Mouse (Mus musculus) forebrain, embryonic 15.5 days (tissue): Measurements from ENCODE around the gene Ydjc. TPM values are rescaled to one million over a fixed set of nuclear protein-coding genes. Genes with fewer than 3 reads are reported as not detected.

ENCODE experiments used
- ATAC-seq: fragments of 200-750 bp; cut with Nextera tagmentation; replicated peaks from 2 replicates; pipeline ENCODE4 v1.8.0; 2017; ENCODE audit warnings: mild to moderate bottlenecking, moderate TSS enrichment, moderate library complexity
- H3K27ac ChIP-seq: fragments of 300-500 bp; sonication (generic); replicated peaks from 2 replicates; pipeline ENCODE4 v1.5.1; 2015; ENCODE audit warnings: mild to moderate bottlenecking, inconsistent platforms
- H3K27me3 ChIP-seq: fragments of 300-500 bp; sonication (generic); 2 replicates; pipeline ENCODE4 v1.6.1; 2015; ENCODE audit warnings: inconsistent platforms
- H3K36me3 ChIP-seq: fragments of 300-500 bp; sonication (generic); 2 replicates; pipeline ENCODE4 v1.6.1; 2015; ENCODE audit warnings: mild to moderate bottlenecking, inconsistent platforms
- H3K4me1 ChIP-seq: fragments of 300-500 bp; sonication (generic); 2 replicates; pipeline ENCODE4 v1.6.1; 2015; ENCODE audit warnings: inconsistent platforms
- H3K4me2 ChIP-seq: fragments of 300-500 bp; sonication (generic); replicated peaks from 2 replicates; pipeline ENCODE4 v1.6.1; 2015; ENCODE audit warnings: mild to moderate bottlenecking, inconsistent platforms
- H3K4me3 ChIP-seq: fragments of 300-500 bp; sonication (generic); 2 replicates; pipeline ENCODE4 v1.5.1; 2015; ENCODE audit warnings: mild to moderate bottlenecking, inconsistent platforms
- H3K9ac ChIP-seq: fragments of 300-500 bp; sonication (generic); replicated peaks from 2 replicates; pipeline ENCODE4 v1.6.1; 2015; ENCODE audit warnings: mild to moderate bottlenecking, inconsistent platforms
- H3K9me3 ChIP-seq: fragments of 300-500 bp; sonication (generic); 2 replicates; pipeline ENCODE4 v1.6.1; 2016; ENCODE audit warnings: inconsistent platforms
- WGBS: fragments of 180-500 bp; shearing (Covaris S2); methylation state at CpG from one replicate; pipeline ENCODE4 v1.1.7; 2015; ENCODE audit warnings: mixed read lengths; 5-methylcytosine and 5-hydroxymethylcytosine counted together
- polyA plus RNA-seq: library from polyadenylated mRNA; unstranded; fragments of >200 nt; fragmentation: Nextera tagmentation; extraction: Ambion mirVana; gene quantifications from 2 replicates; pipeline ENCODE4 v1.2.1, GENCODE M21; 2015

Gene Ydjc
- polyA plus RNA-seq, 1 experiment from 2014 or later = 26.3 TPM

GRCm38 (mm10) chr16:17167179-17167578 is 22.8 kb downstream of the Ydjc start:
- Histone ChIP-seq H3K4me2 (no peak overlapping the region), H3K27ac (no peak overlapping the region), H3K4me1 (no peaks in the 10 kb centered on the region), H3K9ac (no peak overlapping the region), H3K9me3 (no peaks in the 10 kb centered on the region), H3K4me3 (no peak overlapping the region), H3K27me3 (no peaks in the 10 kb centered on the region), H3K36me3 (peaks cover 37% of the 10 kb centered on the region)
- no peak for ATAC-seq

GRCm38 (mm10) chr16:17168049-17168448 is 23.6 kb downstream of the Ydjc start:
- H3K4me1 ChIP-seq = no peaks in the 10 kb centered on the region
- H3K27ac ChIP-seq = no peak overlapping the region
- WGBS = 93% methylated on average over 5 of the region's 5 CpGs
- H3K9ac ChIP-seq = no peak overlapping the region
- ATAC-seq = no peak
- no peaks in the 10 kb centered on the region for H3K27me3 ChIP-seq
- H3K9me3 ChIP-seq = no peaks in the 10 kb centered on the region
- peaks cover 42% of the 10 kb centered on the region for H3K36me3 ChIP-seq
- H3K4me2 ChIP-seq = no peak overlapping the region
- H3K4me3 ChIP-seq = no peak overlapping the region

DNA sequence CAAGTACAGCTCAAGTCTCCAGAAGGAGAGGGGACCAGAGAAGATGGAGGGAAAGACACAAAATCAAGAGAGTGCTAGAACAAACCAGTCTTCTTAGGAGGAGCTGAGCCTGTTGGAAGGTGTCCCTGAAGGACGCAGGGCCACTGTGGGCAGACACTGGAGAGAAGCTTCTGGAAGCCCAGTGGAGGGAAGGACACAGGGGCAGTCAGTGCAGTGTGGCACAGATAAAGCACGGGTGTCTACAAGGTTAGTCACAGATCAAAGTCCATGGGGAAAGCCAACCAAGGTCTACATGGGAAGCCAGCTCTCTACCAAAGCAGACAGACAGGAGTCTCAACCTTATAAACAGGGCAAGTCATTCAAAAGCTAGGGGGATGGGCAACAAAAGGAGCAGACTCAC is 31.3 kb downstream of the Ydjc start:
- H3K4me1 ChIP-seq = no peaks in the 10 kb centered on the region
- no peak overlapping the region for H3K4me2 ChIP-seq

DNA sequence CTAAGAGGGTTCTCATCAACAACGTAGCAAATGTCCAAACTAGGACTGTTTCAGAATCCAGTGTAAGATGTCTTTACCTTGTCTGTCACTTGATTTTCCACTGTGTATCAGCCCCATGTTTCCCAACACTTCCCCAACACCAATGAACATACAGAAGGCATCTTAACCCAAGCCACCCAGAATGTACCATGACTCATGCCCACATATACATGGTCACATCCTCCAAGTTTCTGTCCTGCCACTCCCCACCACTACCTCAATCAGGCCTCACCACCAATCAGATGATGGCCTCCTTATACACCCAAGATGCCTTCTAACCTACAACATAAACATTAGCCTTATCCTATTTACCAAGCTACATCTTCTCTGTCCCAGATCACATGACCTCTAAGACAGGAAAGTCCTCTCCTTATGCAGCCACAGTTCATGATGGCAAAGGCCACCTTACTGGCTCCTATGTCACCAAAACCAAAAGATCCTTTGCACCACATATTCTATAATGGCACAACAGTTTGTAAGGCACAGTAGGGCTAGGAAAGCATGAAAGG is 33.3 kb downstream of the Ydjc start:
- Histone ChIP-seq H3K27ac (no peak overlapping the region), H3K4me1 (no peaks in the 10 kb centered on the region), H3K4me3 (no peak overlapping the region), H3K27me3 (no peaks in the 10 kb centered on the region), H3K36me3 (peaks cover 11% of the 10 kb centered on the region), H3K4me2 (no peak overlapping the region), H3K9ac (no peak overlapping the region), H3K9me3 (no peaks in the 10 kb centered on the region)
- ATAC-seq = no peak
- 96% methylated on average over 1 of the region's 1 CpGs for WGBS

More for the DNA sequence above, 31.3 kb downstream of the Ydjc start:
- Histone ChIP-seq H3K27ac (no peak overlapping the region), H3K9ac (no peak overlapping the region), H3K4me3 (no peak overlapping the region), H3K27me3 (no peaks in the 10 kb centered on the region), H3K9me3 (no peaks in the 10 kb centered on the region), H3K36me3 (peaks cover 27% of the 10 kb centered on the region)
- WGBS = 89% methylated on average over 2 of the region's 2 CpGs
- no peak for ATAC-seq

DNA sequence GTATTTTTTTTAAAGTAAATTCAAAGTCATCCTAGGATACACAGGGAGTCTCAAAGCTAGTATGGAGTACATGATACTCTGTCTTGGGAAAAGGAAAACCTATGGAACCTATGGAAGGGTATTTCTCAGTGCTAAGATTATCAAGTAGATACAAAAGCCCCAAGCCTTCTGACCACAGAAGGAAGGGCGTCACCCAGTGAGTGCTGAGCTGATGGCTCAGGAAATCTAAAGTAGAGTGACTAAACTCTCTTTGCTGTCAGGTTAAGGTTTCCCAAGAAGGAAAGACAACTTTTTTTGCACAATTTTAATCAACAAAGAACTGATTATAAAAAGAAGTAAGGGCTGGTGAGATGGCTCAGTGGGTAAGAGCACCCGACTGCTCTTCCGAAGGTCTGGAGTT is 35.3 kb downstream of the Ydjc start:
- Histone ChIP-seq H3K27ac (no peak overlapping the region), H3K4me2 (no peak overlapping the region), H3K4me3 (no peak overlapping the region), H3K27me3 (no peaks in the 10 kb centered on the region), H3K9me3 (no peaks in the 10 kb centered on the region), H3K36me3 (0 out of 2 replicates have a peak, but pooled peaks cover under 1% of the 10 kb centered on the region), H3K9ac (no peak overlapping the region), H3K4me1 (no peaks in the 10 kb centered on the region)
- ATAC-seq = no peak
- WGBS = 95% methylated on average over 3 of the region's 3 CpGs

- Histone ChIP-seq H3K4me2 (no peak overlapping the region), H3K4me1 (no peaks in the 10 kb centered on the region), H3K9ac (no peak overlapping the region), H3K36me3 (0 out of 2 replicates have a peak, but pooled peaks cover 3% of the 10 kb centered on the region), H3K4me3 (no peak overlapping the region), H3K27me3 (no peaks in the 10 kb centered on the region), H3K9me3 (no peaks in the 10 kb centered on the region), H3K27ac (no peak overlapping the region)
- ATAC-seq = no peak
- WGBS = 84% methylated on average over 4 of the region's 4 CpGs
Observed at GRCm38 (mm10) chr16:17181382-17181781, 37.0 kb downstream of the Ydjc start.

DNA sequence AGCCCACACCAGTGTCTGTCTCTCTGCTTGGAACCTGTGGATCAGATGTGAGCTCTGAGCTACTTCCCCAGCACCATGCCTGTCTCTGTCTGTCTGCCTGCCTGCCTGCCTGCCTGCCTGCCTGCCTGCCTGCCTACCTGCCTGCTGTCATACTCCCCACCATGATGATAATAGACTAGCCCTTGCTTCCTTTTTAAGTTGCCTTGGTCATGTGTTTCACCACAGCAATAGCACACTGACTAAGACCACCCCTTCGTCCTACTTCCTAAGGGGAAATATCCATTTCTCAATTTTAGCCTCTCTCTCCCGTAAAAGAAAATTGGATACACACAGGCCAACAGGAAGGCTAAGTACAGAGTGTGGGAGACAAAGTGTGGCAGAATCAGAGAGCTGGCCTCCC is 37.7 kb downstream of the Ydjc start:
- Histone ChIP-seq H3K9ac (no peak overlapping the region), H3K4me1 (no peaks in the 10 kb centered on the region), H3K36me3 (0 out of 2 replicates have a peak, but pooled peaks cover 3% of the 10 kb centered on the region), H3K4me2 (no peak overlapping the region), H3K27ac (no peak overlapping the region), H3K27me3 (no peaks in the 10 kb centered on the region), H3K9me3 (no peaks in the 10 kb centered on the region), H3K4me3 (no peak overlapping the region)
- no peak for ATAC-seq
- 88% methylated on average over 2 of the region's 2 CpGs for WGBS

- ATAC-seq = no peak
- no peak overlapping the region for H3K4me3 ChIP-seq
- no peaks in the 10 kb centered on the region for H3K9me3 ChIP-seq
- H3K27ac ChIP-seq = no peak overlapping the region
- H3K36me3 ChIP-seq = 0 out of 2 replicates have a peak, but pooled peaks cover 3% of the 10 kb centered on the region
- no peak overlapping the region for H3K9ac ChIP-seq
- H3K4me1 ChIP-seq = no peaks in the 10 kb centered on the region
- no peaks in the 10 kb centered on the region for H3K27me3 ChIP-seq
- no peak overlapping the region for H3K4me2 ChIP-seq
- WGBS = 85% methylated on average over 3 of the region's 3 CpGs
Observed at GRCm38 (mm10) chr16:17183003-17183402, 38.6 kb downstream of the Ydjc start.

GRCm38 (mm10) chr16:17185475-17185874 is 41.1 kb downstream of the Ydjc start:
- Histone ChIP-seq H3K4me1 (no peaks in the 10 kb centered on the region), H3K4me3 (no peak overlapping the region), H3K4me2 (no peak overlapping the region), H3K9me3 (no peaks in the 10 kb centered on the region), H3K27me3 (no peaks in the 10 kb centered on the region), H3K36me3 (0 out of 2 replicates have a peak, but pooled peaks cover 3% of the 10 kb centered on the region), H3K9ac (no peak overlapping the region), H3K27ac (no peak overlapping the region)
- no peak for ATAC-seq

- Histone ChIP-seq H3K27ac (no peak overlapping the region), H3K4me2 (no peak overlapping the region), H3K27me3 (no peaks in the 10 kb centered on the region), H3K9me3 (no peaks in the 10 kb centered on the region), H3K4me3 (no peak overlapping the region), H3K9ac (no peak overlapping the region), H3K36me3 (no peaks in the 10 kb centered on the region), H3K4me1 (peaks cover 2% of the 10 kb centered on the region; the same call in 1 of the 2 replicates)
- ATAC-seq = no peak
- WGBS = 90% methylated on average over 4 of the region's 4 CpGs
Observed at GRCm38 (mm10) chr16:17193823-17194222, 49.4 kb downstream of the Ydjc start.

GRCm38 (mm10) chr16:17200121-17200952 is 55.9 kb downstream of the Ydjc start:
- Histone ChIP-seq H3K9me3 (no peaks in the 10 kb centered on the region), H3K4me1 (peaks cover 20% of the 10 kb centered on the region), H3K36me3 (no peaks in the 10 kb centered on the region), H3K4me2 (peak overlapping the region; percentile 57), H3K27ac (peak overlapping the region; percentile 73), H3K9ac (peak overlapping the region; percentile 99), H3K4me3 (peak overlapping the region; percentile 91), H3K27me3 (no peaks in the 10 kb centered on the region)
- 7% methylated on average over 24 of the region's 24 CpGs for WGBS
- ATAC-seq = 0 out of 2 replicates have a peak, but pooled peaks have one; percentile 9

- WGBS = under 1% methylated on average over 71 of the region's 72 CpGs
- H3K4me3 ChIP-seq = peak overlapping the region; percentile 91
- peaks cover 20% of the 10 kb centered on the region for H3K4me1 ChIP-seq
- no peaks in the 10 kb centered on the region for H3K36me3 ChIP-seq
- H3K4me2 ChIP-seq = peak overlapping the region; percentile 57
- H3K9me3 ChIP-seq = no peaks in the 10 kb centered on the region
- peak overlapping the region; percentile 73 for H3K27ac ChIP-seq
- H3K27me3 ChIP-seq = no peaks in the 10 kb centered on the region
- peak; percentile 90 for ATAC-seq
- peak overlapping the region; percentile 99 for H3K9ac ChIP-seq
Observed at GRCm38 (mm10) chr16:17200953-17201707, 56.7 kb downstream of the Ydjc start.
